Mouse (Mus musculus): ENCODE data around the gene Ola1.

DNA sequence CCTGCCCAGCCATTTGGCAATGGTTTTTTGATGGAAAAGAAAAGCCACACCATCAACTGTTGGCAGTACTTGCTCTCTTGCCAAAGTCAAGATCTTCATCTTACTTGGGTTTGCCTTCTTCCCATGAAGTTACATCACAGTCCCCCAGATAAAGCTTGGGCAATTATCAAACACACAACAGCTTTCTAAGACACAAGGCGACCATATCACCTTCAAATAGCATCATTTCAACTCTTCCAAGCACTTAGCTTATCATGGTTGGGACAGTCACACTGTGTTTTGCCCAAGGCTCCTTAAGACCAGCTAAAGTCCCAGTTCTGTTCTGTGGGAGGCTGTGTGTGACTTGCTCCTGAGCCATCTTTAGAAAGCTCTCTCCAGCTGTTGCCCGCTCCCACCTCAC is 161.1 kb downstream of the Ola1 start:
- TF ChIP-seq CTCF (IDR thresholded peaks at IDR 0.05; ENCODE audit: control insufficient read depth, insufficient read depth, low read length), result no peak
- TF ChIP-seq POLR2A (IDR thresholded peaks at IDR 0.05; ENCODE audit: borderline replicate concordance, control insufficient read depth, low read depth, low read length), result no peak

Measured in bone marrow, adult 2 months (tissue).